Mouse (Mus musculus): ENCODE measurements at regions not wholly inside any gene's neighbourhood (a gene's known extent, or its start where the extent isn't known, plus 50 kb on each side); places are given as distances from the start of the nearest gene placed in this dataset.

DNA sequence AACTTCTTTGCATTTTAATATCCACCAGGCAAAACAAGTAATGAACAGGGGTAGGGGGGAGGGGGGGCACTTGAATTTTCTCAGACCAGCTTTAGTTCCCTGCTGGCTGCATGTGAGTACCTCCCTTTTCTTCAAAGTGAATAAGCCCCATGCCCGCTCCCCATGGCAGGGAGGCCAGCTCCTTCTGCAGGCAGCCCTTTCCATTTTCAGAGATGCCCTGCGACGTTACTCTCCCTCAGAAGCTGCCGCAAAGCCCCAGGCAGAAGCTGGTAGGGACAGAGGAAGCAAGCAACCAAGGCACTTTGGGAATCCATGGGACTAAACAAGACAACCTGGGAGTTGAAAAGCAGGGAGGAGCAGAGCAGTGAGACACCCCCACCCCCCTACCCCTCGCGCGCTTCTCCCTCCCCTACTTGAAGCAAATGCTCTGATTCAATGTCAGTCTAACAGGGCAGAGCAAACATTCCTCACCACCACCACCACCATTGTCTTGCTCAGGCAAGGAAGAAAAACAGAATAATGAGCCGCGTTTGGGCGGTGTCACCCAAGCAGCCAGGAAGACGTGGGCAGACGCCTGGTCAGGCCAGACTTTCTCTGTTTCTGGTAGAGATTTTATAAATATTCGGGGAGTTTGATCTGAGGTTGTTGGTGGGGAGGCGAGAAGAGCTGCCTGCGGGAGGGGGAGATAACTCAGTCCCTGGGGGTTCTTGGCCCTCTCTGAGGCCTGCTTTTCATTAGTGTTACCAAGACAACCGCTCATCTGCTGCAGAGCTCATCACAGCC lies 187.7 kb downstream of the Zfp36l1 start:
- TF ChIP-seq POLR2A (IDR thresholded peaks at IDR 0.05; ENCODE audit: borderline replicate concordance, control insufficient read depth, low read depth, low read length) (no peak), CTCF (IDR thresholded peaks at IDR 0.05; ENCODE audit: control insufficient read depth, insufficient read depth, low read length) (no peak)

All from bone marrow, adult 2 months (tissue).